Mouse (Mus musculus): ENCODE measurements at regions not wholly inside any gene's neighbourhood (a gene's known extent, or its start where the extent isn't known, plus 50 kb on each side); places are given as distances from the start of the nearest gene placed in this dataset.

GRCm38 (mm10) chr5:139598715-139599114, 55.4 kb downstream of the Uncx start:
- Histone ChIP-seq H3K4me3 (peak overlapping the region; percentile 46), H3K4me1 (replicated peaks) (peaks cover 46% of the 10 kb centered on the region), H3K27ac (peak overlapping the region; percentile 90), H3K9me3 (no peaks in the 10 kb centered on the region), H3K27me3 (ENCODE audit: insufficient read depth, poor library complexity, severe bottlenecking) (peaks cover 100% of the 10 kb centered on the region), H3K36me3 (no peaks in the 10 kb centered on the region)
- peak; percentile 47 for DNase-seq (ENCODE audit: low spot score)
- WGBS: 5% methylated on average over 4 of the region's 4 CpGs

GRCm38 (mm10) chr5:139599191-139599937, 56.1 kb downstream of the Uncx start:
- H3K27ac ChIP-seq: peak overlapping the region; percentile 90
- peaks cover 100% of the 10 kb centered on the region for H3K27me3 ChIP-seq (ENCODE audit: insufficient read depth, poor library complexity, severe bottlenecking)
- H3K4me1 ChIP-seq (replicated peaks): peaks cover 50% of the 10 kb centered on the region
- no peaks in the 10 kb centered on the region for H3K36me3 ChIP-seq
- peak; percentile 72 for DNase-seq (ENCODE audit: low spot score)
- 2% methylated on average over 25 of the region's 25 CpGs for WGBS
- no peaks in the 10 kb centered on the region for H3K9me3 ChIP-seq
- H3K4me3 ChIP-seq: peak overlapping the region; percentile 46

- H3K4me1 ChIP-seq (replicated peaks): peaks cover 56% of the 10 kb centered on the region
- H3K27me3 ChIP-seq (ENCODE audit: insufficient read depth, poor library complexity, severe bottlenecking): peaks cover 99% of the 10 kb centered on the region
- DNase-seq (ENCODE audit: low spot score): no peak
- WGBS: 3% methylated on average over 15 of the region's 15 CpGs
- no peaks in the 10 kb centered on the region for H3K9me3 ChIP-seq
- H3K27ac ChIP-seq: peak overlapping the region; percentile 47; the same call in 1 of the 2 replicates
- H3K36me3 ChIP-seq: no peaks in the 10 kb centered on the region
- peak overlapping the region; percentile 46 for H3K4me3 ChIP-seq
Observed at GRCm38 (mm10) chr5:139600213-139600612, 56.9 kb downstream of the Uncx start.

- DNase-seq (ENCODE audit: low spot score): no peak
- H3K4me3 ChIP-seq: no peak overlapping the region
- H3K4me1 ChIP-seq (replicated peaks): peaks cover 50% of the 10 kb centered on the region
- peaks cover 94% of the 10 kb centered on the region for H3K27me3 ChIP-seq (ENCODE audit: insufficient read depth, poor library complexity, severe bottlenecking)
- WGBS: 86% methylated on average over 4 of the region's 4 CpGs
- H3K36me3 ChIP-seq: no peaks in the 10 kb centered on the region
- no peaks in the 10 kb centered on the region for H3K9me3 ChIP-seq
- H3K27ac ChIP-seq: no peak overlapping the region
Observed at GRCm38 (mm10) chr5:139602860-139603259, 59.6 kb downstream of the Uncx start.

- Histone ChIP-seq H3K36me3 (no peaks in the 10 kb centered on the region), H3K4me3 (no peak overlapping the region), H3K27me3 (ENCODE audit: insufficient read depth, poor library complexity, severe bottlenecking) (peaks cover 94% of the 10 kb centered on the region), H3K27ac (no peak overlapping the region), H3K9me3 (no peaks in the 10 kb centered on the region), H3K4me1 (replicated peaks) (peaks cover 43% of the 10 kb centered on the region)
- DNase-seq (ENCODE audit: low spot score): no peak
- WGBS: 15% methylated on average over 4 of the region's 4 CpGs
Observed at GRCm38 (mm10) chr5:139603535-139603934, 60.2 kb downstream of the Uncx start.

GRCm38 (mm10) chr5:139604327-139604726, 61.0 kb downstream of the Uncx start:
- Histone ChIP-seq H3K4me3 (no peak overlapping the region), H3K27ac (peak overlapping the region; percentile 13; the same call in 1 of the 2 replicates), H3K36me3 (no peaks in the 10 kb centered on the region), H3K4me1 (replicated peaks) (peaks cover 35% of the 10 kb centered on the region), H3K9me3 (no peaks in the 10 kb centered on the region), H3K27me3 (ENCODE audit: insufficient read depth, poor library complexity, severe bottlenecking) (peaks cover 94% of the 10 kb centered on the region)
- no peak for DNase-seq (ENCODE audit: low spot score)
- 54% methylated on average over 4 of the region's 4 CpGs for WGBS

GRCm38 (mm10) chr5:139610610-139611520, 67.6 kb downstream of the Uncx start:
- no peaks in the 10 kb centered on the region for H3K36me3 ChIP-seq
- H3K4me3 ChIP-seq: no peak overlapping the region; the same call in 1 of the 2 replicates
- peaks cover 36% of the 10 kb centered on the region for H3K4me1 ChIP-seq (replicated peaks)
- peak; percentile 64 for DNase-seq (ENCODE audit: low spot score)
- WGBS: 49% methylated on average over 28 of the region's 28 CpGs
- H3K27ac ChIP-seq: peak overlapping the region; percentile 78
- H3K27me3 ChIP-seq (ENCODE audit: insufficient read depth, poor library complexity, severe bottlenecking): peaks cover 58% of the 10 kb centered on the region
- H3K9me3 ChIP-seq: no peaks in the 10 kb centered on the region

GRCm38 (mm10) chr5:139612224-139612623, 68.9 kb downstream of the Uncx start:
- Histone ChIP-seq H3K27ac (peak overlapping the region; percentile 1; the same call in 1 of the 2 replicates), H3K4me3 (no peak overlapping the region), H3K36me3 (no peaks in the 10 kb centered on the region), H3K27me3 (ENCODE audit: insufficient read depth, poor library complexity, severe bottlenecking) (peaks cover 57% of the 10 kb centered on the region), H3K4me1 (replicated peaks) (peaks cover 36% of the 10 kb centered on the region), H3K9me3 (no peaks in the 10 kb centered on the region)
- no peak for DNase-seq (ENCODE audit: low spot score)
- WGBS: 71% methylated on average over 5 of the region's 5 CpGs

GRCm38 (mm10) chr5:139612676-139613075, 69.4 kb downstream of the Uncx start:
- 0 out of 2 replicates have a peak overlapping the region, but pooled peaks have one; percentile 1 for H3K27ac ChIP-seq
- H3K36me3 ChIP-seq: no peaks in the 10 kb centered on the region
- 73% methylated on average over 6 of the region's 6 CpGs for WGBS
- no peak overlapping the region for H3K4me3 ChIP-seq
- peaks cover 37% of the 10 kb centered on the region for H3K4me1 ChIP-seq (replicated peaks)
- peaks cover 58% of the 10 kb centered on the region for H3K27me3 ChIP-seq (ENCODE audit: insufficient read depth, poor library complexity, severe bottlenecking)
- no peak for DNase-seq (ENCODE audit: low spot score)
- H3K9me3 ChIP-seq: no peaks in the 10 kb centered on the region

- DNase-seq (ENCODE audit: low spot score): no peak
- Histone ChIP-seq H3K27me3 (ENCODE audit: insufficient read depth, poor library complexity, severe bottlenecking) (peaks cover 58% of the 10 kb centered on the region), H3K4me3 (no peak overlapping the region), H3K27ac (peak overlapping the region; percentile 59), H3K9me3 (no peaks in the 10 kb centered on the region), H3K36me3 (no peaks in the 10 kb centered on the region), H3K4me1 (replicated peaks) (peaks cover 45% of the 10 kb centered on the region)
- 78% methylated on average over 5 of the region's 5 CpGs for WGBS
Observed at GRCm38 (mm10) chr5:139613601-139614000, 70.3 kb downstream of the Uncx start.

GRCm38 (mm10) chr5:139619301-139620161, 76.2 kb downstream of the Uncx start:
- peak overlapping the region; percentile 26 for H3K4me3 ChIP-seq

GRCm38 (mm10) chr5:139625871-139626460, 82.7 kb downstream of the Uncx start:
- Histone ChIP-seq H3K27me3 (ENCODE audit: insufficient read depth, poor library complexity, severe bottlenecking) (peaks cover 45% of the 10 kb centered on the region), H3K36me3 (no peaks in the 10 kb centered on the region), H3K9me3 (peaks cover 14% of the 10 kb centered on the region; the same call in 1 of the 2 replicates), H3K4me3 (no peak overlapping the region), H3K4me1 (replicated peaks) (no peaks in the 10 kb centered on the region), H3K27ac (no peak overlapping the region; the same call in 1 of the 2 replicates)
- WGBS: 85% methylated on average over 22 of the region's 22 CpGs
- DNase-seq (ENCODE audit: low spot score): no peak

More at GRCm38 (mm10) chr5:139619301-139620161, 76.2 kb downstream of the Uncx start:
- peaks cover 27% of the 10 kb centered on the region for H3K4me1 ChIP-seq (replicated peaks)
- peak overlapping the region; percentile 67 for H3K27ac ChIP-seq
- H3K9me3 ChIP-seq: no peaks in the 10 kb centered on the region
- no peaks in the 10 kb centered on the region for H3K36me3 ChIP-seq
- DNase-seq (ENCODE audit: low spot score): peak; percentile 40
- peaks cover 67% of the 10 kb centered on the region for H3K27me3 ChIP-seq (ENCODE audit: insufficient read depth, poor library complexity, severe bottlenecking)
- 24% methylated on average over 36 of the region's 36 CpGs for WGBS
